Mouse (Mus musculus) bone marrow, adult 2 months (tissue): ENCODE data around the gene Gm45208.
A peak's percentile ranks its signal among the peaks of the same experiment; 100 is the strongest.

Experiments
- CTCF ChIP-seq: fragments of 200-500 bp; IDR thresholded peaks from 2 replicates; pipeline ENCODE4 v1.5.1; 2011; ENCODE audit warnings: low read length, control low read depth; ENCODE audit not compliant: control insufficient read depth, insufficient read depth
- POLR2A ChIP-seq: fragments of 200-500 bp; IDR thresholded peaks from 2 replicates; pipeline ENCODE4 v1.6.1; 2011; ENCODE audit warnings: low read depth, mild to moderate bottlenecking, control low read depth, low read length, borderline replicate concordance; ENCODE audit not compliant: control insufficient read depth

- TF ChIP-seq CTCF (no peak), POLR2A (peak; percentile 39; the same call in 1 of the 2 replicates)
These were observed 40.3 kb downstream of the Gm45208 start, which contains the start of gene Tfe3 for GRCm38 (mm10) chrX:7762137-7762920.
